Mouse (Mus musculus): ENCODE measurements around the gene Tns1.

- no peak for TF ChIP-seq CTCF (IDR thresholded peaks at IDR 0.05; ENCODE audit: low read depth, low read length)
- no peak for TF ChIP-seq POLR2A (IDR thresholded peaks at IDR 0.05; ENCODE audit: extremely low read depth, insufficient read depth, low read length)
Observed at GRCm38 (mm10) chr1:73938597-73938996, 185.7 kb downstream of the Tns1 start.

Measured in liver, adult 2 months (tissue).